Mouse (Mus musculus) lung, adult 2 months (tissue): ENCODE measurements around the gene Kcns3.

Experiments used
- CTCF ChIP-seq: fragments of 200-500 bp; IDR thresholded peaks from 2 replicates; pipeline ENCODE4 v1.5.1; 2011; ENCODE audit warnings: mild to moderate bottlenecking, low read length, control low read depth; ENCODE audit not compliant: insufficient read depth
- POLR2A ChIP-seq: fragments of 200-500 bp; IDR thresholded peaks from 2 replicates; pipeline ENCODE4 v1.6.1; 2011; ENCODE audit warnings: low read depth, mild to moderate bottlenecking, control low read depth, low read length, borderline replicate concordance; ENCODE audit errors: extremely low read depth

GRCm38 (mm10) chr12:11066865-11067264, 84.0 kb downstream of the Kcns3 start:
- no peak for TF ChIP-seq POLR2A
- no peak for TF ChIP-seq CTCF
